Mouse (Mus musculus): ENCODE data around the gene Ptprn2.

DNA sequence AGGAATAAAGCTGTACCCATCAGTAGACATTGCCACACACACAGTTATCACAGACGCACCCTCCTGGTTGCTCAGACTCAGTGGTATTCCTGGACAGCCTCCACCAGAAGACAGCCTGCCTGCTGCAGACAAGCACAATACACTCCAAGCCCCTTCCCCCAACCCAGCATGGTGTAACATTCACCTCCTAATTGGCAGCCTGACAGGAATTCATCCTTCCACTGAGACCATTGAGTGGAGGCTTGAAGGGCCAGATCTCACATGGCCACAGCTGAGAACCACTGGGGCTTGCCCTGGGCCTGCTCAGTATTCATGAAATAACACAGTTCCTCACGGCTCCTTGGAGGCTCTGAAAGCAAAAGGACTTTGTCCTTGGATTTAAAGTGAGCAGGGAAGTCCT, 829.5 kb downstream of the Ptprn2 start:
- no peak for TF ChIP-seq CTCF (IDR thresholded peaks at IDR 0.05; ENCODE audit: low read depth, low read length)
- TF ChIP-seq POLR2A (IDR thresholded peaks at IDR 0.05; ENCODE audit: insufficient read depth, low read length), result no peak

Measured in ES-Bruce4 (cell line).